Mouse (Mus musculus): Measurements from ENCODE around the gene Anapc15. TPM values are rescaled to one million over a fixed set of nuclear protein-coding genes. Genes with fewer than 3 reads are reported as not detected.

The Anapc15 gene
- 31.2 and 35.8 TPM in 2 replicates for polyA plus RNA-seq (2021; fragmentation: Nextera tagmentation)
- long read RNA-seq, experiment 1, transcript Anapc15-201 (5 exons, 937 nt) = major isoform, 32 of 141 reads
- long read RNA-seq, experiment 1, transcript Anapc15-210 (6 exons, 3,103 nt) = minor isoform, 16 of 141 reads
- long read RNA-seq, experiment 1, partial matches to known transcripts = 24 of 141 reads
- long read RNA-seq, experiment 1, other reads (novel, unspliced or antisense) = 63 of 141 reads
- long read RNA-seq, experiment 2, partial matches to known transcripts = 8 of 27 reads
- long read RNA-seq, experiment 2, other reads (novel, unspliced or antisense) = 13 of 27 reads

DNA sequence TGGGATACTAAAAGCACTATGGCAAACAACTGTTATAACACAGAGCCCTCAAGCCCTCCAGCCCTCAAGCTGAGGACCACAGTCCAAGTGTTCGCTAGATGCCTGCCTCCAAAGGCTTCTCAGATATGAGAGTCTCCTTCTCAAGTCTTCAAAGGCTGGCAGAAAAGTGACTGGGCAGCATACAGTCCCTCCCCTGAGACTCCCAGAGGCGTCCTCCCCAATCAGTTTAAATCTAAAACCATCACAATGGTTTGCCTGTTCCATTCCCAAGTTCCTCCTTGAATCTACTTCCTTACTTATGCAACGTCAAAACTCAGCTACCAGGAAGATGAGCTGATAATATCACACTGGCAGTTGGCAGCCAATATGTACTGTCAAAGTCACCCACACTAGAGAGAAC, at the start of gene Anapc15:
TSS of gene Anapc15 (plus strand) at position 301 of the 400 bp plus-strand sequence.

DNA sequence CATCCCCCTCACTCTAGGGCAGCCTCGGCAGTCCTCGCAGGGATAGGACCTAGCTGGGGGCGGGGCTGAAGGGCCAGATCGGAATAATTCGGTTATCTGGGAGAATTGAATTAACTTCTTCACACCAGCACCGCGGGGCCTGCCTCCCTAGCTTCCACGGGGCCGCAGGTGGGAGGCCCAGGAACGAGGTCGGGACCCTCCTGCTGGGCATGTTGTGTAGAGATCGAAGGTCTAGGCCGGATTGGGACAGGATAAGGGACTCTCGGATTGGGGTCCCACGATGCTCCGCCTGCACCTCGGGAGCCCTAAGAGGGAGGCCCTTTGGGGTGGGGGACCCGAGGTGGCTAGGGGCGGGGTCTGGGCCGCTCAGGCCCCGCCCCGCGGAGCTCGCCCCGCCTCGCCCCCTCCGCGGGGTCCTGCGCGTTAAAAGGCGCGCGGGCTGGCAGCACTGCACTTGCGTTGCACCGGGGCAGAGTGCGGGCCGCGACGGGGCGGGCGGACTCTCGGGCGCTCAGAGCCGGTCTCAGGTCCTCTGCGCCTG, 45.6 kb upstream of the Anapc15 start, which contains the start of gene Phox2a:
TSS of gene Phox2a (plus strand) at position 453 of the 541 bp plus-strand sequence.

DNA sequence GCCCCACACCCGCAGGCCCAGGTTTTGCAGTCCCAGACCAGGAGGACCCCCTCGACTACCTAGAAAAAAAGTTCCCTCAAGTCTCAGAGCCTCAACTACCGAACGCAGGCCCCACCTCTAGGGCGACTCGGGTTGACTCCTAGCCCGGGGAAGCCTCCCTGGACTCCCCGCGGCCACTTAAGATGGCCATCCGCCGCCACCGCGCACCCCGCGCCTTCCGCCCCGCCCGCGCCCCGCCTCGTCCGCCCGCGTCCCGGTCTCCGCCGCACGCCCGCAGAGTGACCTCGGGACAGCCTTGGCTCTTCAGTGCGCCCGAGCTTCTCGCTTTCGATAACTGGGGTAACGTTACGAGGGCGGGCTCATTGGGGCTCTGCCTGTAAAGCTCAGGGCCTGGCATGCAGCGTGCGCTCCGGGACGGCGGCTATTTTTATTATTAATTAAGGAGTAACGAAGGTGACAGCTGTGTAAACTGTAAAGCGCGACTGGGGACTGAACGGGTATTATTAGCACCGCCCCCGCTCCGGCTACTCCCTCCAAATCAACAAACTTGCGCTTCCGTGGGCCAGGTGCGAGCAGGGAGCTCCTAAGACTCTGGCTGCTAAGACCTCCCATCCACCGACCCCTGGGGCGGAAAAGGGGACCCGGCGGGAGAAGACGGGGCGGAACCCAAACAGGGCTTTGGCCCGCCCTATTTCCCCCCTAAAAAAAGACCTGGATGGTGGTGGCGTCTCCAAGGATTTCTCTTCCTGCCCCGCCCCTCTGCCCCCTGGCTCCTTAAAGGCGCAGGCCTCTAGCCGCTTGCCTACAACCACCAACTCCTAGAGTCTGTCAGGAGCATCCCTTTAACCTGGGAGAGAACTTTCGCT, 25.7 kb upstream of the Anapc15 start, which contains the start of gene Inppl1:
TSS of gene Inppl1 (minus strand) at position 624 of the 866 bp plus-strand sequence.

DNA sequence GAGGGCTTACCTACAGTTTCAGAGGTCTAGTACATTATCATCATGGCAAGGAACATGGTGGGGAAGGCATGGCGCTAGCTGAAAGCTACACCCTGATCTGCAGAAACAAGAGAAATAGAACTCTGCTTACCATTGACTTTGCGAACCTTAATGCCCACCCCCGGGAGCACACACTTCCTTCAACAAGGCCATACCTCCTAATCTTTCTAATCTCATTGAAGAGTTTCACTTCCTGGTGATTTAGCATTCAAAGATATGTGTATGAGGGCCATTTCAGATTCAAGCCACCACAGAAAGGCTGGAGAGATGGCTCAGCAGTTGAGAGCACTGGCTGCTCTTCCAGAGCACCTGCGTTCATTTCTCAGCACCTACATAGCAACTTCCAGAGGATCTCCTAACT, 6.4 kb upstream of the Anapc15 start, which contains the start of gene Folr2:
TSS of gene Folr2 (minus strand) at position 101 of the 400 bp plus-strand sequence.

DNA sequence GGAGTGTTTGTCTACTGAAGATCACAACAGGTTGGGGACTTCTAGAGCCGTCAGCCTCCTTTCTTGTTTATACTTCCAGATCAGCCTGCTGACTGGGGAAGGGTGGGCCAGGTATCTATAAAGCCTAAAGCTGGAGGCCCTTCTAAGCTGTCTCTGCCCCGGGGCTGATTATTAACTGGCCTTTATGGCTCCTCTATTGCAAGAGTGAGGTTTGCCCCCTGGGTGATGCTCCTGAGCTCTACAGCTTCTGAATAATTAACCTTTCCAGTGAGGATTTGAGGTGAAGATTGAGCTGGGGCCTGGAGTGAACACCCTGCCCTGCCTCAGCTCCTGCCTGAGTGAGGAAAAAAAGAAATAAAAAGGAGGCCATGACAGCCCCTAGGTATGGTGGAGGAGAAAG, 7.1 kb downstream of the Anapc15 start, which contains the start of gene Folr1:
TSS of gene Folr1 (minus strand) at position 160 of the 400 bp plus-strand sequence.

DNA sequence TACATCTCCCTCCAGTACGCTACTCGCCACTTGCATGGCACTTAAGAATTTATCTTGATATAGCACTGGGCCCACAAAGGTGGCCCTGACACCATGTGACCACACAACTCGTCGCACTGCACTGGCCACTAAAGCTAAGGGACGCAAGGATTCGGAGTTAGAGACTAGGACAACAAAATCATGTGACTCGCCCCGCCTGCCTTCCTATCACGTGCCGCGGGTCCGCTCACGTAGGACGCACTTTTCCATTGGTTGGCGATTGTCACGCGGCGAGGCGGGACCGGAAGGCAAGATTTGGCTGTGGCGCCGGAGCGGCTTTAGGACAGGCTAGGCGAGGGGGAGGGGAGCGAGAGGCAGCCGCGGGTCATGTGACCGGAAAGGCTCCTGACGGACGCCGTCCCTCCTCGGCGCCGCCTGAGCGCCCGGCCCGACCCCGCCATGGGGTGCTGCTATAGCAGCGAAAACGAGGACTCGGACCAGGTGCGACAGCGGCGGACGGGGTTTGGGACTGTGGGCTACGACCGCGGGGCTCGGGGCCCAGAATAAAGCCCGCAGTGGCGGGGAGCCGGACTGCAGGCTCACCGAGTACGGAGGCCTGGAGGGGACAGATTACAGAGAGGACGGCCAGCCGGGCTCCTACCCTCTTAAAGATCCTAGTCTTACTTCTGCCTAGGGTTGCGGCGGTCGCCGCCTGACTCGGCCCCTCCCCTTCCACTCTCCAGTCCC, 42.2 kb downstream of the Anapc15 start, which contains the start of gene Lamtor1:
TSS of gene Lamtor1 (plus strand) at position 344 of the 726 bp plus-strand sequence.

DNA sequence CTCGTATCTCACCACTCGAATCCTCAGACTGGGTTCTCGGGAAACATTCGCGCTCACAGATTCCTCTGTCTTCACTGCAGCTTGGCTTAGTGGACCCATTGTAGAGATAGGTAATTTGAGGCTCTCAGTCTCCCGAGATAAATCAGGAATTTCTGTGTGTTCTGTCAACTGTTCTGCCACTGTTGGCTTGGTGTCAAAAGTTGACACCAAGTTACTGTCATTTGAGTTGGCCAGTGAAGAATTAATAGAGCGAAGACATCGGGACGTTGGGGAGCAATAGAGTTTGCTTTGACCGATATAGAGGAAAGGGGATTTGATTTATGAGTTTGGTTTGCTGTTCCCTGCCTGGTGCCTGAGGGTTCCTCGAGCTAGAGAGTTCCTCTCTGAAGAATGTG, 42.8 kb downstream of the Anapc15 start, which contains the start of gene Tomt:
TSS of gene Tomt (minus strand) at position 73 of the 395 bp plus-strand sequence.

DNA sequence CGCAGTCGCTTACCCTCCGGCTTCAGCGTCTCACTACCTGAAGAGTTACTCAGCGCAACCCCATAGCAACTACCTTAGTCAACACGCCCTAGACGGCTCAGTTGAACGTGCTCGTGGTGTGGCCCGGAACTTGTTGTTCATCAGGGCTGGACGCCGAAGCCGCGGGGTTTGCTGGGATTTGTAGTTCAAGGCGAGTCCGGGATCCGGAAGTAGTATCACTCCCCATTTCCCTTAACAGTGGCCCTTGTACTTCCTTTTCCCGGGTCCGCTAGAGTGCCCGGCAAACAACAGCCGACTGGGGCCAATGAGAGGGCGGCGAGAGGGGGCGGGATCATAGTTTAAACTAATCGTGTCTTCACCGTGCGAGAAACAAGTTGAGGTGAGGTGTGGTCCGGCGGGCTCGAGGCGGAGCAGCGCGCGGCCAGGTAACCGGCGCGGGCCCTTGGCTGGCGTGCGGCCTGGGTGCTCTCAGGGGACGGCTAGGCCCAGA, 70.3 kb downstream of the Anapc15 start, which contains the start of the genes Lrrc51 and Numa1:
TSS of gene Lrrc51 (minus strand) at position 145 of the 490 bp plus-strand sequence.
TSS of gene Numa1 (plus strand) at position 361 of the 490 bp plus-strand sequence.

Other genes starting within 250 kb of the Anapc15 start
- gene Clpb, start 200.1 kb upstream of the Anapc15 start, polyA plus RNA-seq (2021; fragmentation: Nextera tagmentation) = 41.9 and 72.8 TPM in 2 replicates
- not detected in 2 replicates for gene Phox2a, start 45.4 kb upstream of the Anapc15 start, polyA plus RNA-seq (2021; fragmentation: Nextera tagmentation)
- gene Inppl1, start 25.5 kb upstream of the Anapc15 start, polyA plus RNA-seq (2021; fragmentation: Nextera tagmentation) = 2.9 and 3.0 TPM in 2 replicates
- 0.75 and 0.86 TPM in 2 replicates for gene Folr2, start 6.5 kb upstream of the Anapc15 start, polyA plus RNA-seq (2021; fragmentation: Nextera tagmentation)
- gene Folr1, start 7.1 kb downstream of the Anapc15 start, polyA plus RNA-seq (2021; fragmentation: Nextera tagmentation) = 1.3 and 1.7 TPM in 2 replicates
- 221 and 286 TPM in 2 replicates for gene Lamtor1, start 42.2 kb downstream of the Anapc15 start, polyA plus RNA-seq (2021; fragmentation: Nextera tagmentation)
- 0.13 TPM in 1 of 2 replicates, not detected in the other for gene Tomt, start 42.6 kb downstream of the Anapc15 start, polyA plus RNA-seq (2021; fragmentation: Nextera tagmentation)
- 11.4 and 12.6 TPM in 2 replicates for gene Lrrc51, start 70.2 kb downstream of the Anapc15 start, polyA plus RNA-seq (2021; fragmentation: Nextera tagmentation)
- gene Numa1, start 70.4 kb downstream of the Anapc15 start, polyA plus RNA-seq (2021; fragmentation: Nextera tagmentation) = 17.9 and 28.2 TPM in 2 replicates
- gene Il18bp, start 155.0 kb downstream of the Anapc15 start, polyA plus RNA-seq (2021; fragmentation: Nextera tagmentation) = 0.49 and 0.93 TPM in 2 replicates
- gene Rnf121, start 201.8 kb downstream of the Anapc15 start, polyA plus RNA-seq (2021; fragmentation: Nextera tagmentation) = 18.9 and 23.6 TPM in 2 replicates
- 3.1 and 3.3 TPM in 2 replicates for gene Xndc1, start 201.8 kb downstream of the Anapc15 start, polyA plus RNA-seq (2021; fragmentation: Nextera tagmentation)
- 0.08 and 0.09 TPM in 2 replicates for gene Xntrpc, start 202.0 kb downstream of the Anapc15 start, polyA plus RNA-seq (2021; fragmentation: Nextera tagmentation)
- not detected in 2 replicates for gene Trpc2, start 219.4 kb downstream of the Anapc15 start, polyA plus RNA-seq (2021; fragmentation: Nextera tagmentation)
- gene Art1, start 238.0 kb downstream of the Anapc15 start, polyA plus RNA-seq (2021; fragmentation: Nextera tagmentation) = 0.14 TPM in 1 of 2 replicates, not detected in the other
- gene Art5, start 245.8 kb downstream of the Anapc15 start, polyA plus RNA-seq (2021; fragmentation: Nextera tagmentation) = 0.11 TPM in 1 of 2 replicates, not detected in the other